ENCODE assay signal across 8 mouse cellular contexts in the genomic region with DNA sequence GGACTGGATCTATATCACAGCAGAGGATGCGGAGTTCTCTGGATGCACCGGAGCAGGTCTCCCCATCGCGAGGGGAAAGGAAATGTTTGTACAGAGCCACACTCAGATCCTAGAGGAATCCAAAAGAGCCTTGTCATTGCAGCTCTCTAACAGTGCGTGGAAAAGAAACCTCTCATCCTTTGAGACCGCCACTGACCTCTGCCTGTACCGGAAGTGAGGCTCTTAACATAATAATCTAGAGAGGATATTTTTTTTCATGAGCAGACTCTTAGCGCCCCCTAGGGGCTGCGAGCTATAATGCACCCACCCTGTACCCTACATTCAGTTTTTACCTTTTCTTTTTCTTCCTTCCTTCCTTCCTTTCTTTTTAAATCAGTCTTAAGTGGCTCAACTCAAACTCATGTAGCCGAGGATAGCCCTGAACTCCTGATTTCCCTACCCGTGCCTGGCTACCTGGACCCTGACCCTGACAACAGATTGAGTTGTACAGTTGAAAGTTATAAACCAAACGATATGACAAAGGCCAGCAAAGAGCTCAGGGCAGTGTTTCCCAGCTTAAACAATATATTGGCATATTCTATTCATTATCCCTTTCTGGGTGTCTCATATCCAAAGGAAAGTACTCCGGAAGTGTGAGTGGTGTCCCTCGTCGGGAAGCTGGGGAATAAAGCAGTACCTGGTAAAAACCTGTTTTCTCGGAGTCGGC. TPM values are rescaled to one million over a fixed set of nuclear protein-coding genes. Genes with fewer than 3 reads are reported as not detected.
DNase-seq lines count a peak whose midpoint lies in the region; ATAC-seq and TF ChIP-seq lines count a peak whose summit lies in the region.

No protein-coding gene starts in this region.

- DNase-seq in ovary, postnatal 10 days (ENCODE audit: low spot score) = peak; percentile 16
- DNase-seq in ovary, adult 18-20 months (ENCODE audit: low spot score) = no peak
- peak; percentile 73 to 78 for DNase-seq in cerebellum, adult 2 months
- peak; percentile 49 to 53 for DNase-seq in gastrocnemius, postnatal 36 days
- peak; percentile 66 for DNase-seq in kidney, adult 2 months

- WGBS in cerebellum, adult 2 months = 42% methylated on average over 17 of the region's 17 CpGs
- WGBS in kidney, adult 2 months = 42% methylated on average over 17 of the region's 17 CpGs
- WGBS in liver, embryonic 15.5 days (ENCODE audit: insufficient replicate concordance) = 52% methylated on average over 17 of the region's 17 CpGs
- 66% methylated on average over 17 of the region's 17 CpGs for WGBS in neural tube, embryonic 13.5 days

- no peaks in the 10 kb centered on the region for H3K27me3 ChIP-seq in cerebellum, adult 2 months (ENCODE audit: control insufficient read depth, insufficient read depth, low read length)
- no peaks in the 10 kb centered on the region for H3K27me3 ChIP-seq in kidney, adult 2 months (replicated peaks; ENCODE audit: control insufficient read depth, insufficient read depth, low read length)
- no peaks in the 10 kb centered on the region for H3K27me3 ChIP-seq in liver, embryonic 15.5 days
- no peaks in the 10 kb centered on the region for H3K27me3 ChIP-seq in neural tube, embryonic 13.5 days

- 0 out of 2 replicates have a peak overlapping the region, but pooled peaks have one; percentile 10 for H3K4me2 ChIP-seq in liver, embryonic 15.5 days
- H3K4me2 ChIP-seq in neural tube, embryonic 13.5 days = peak overlapping the region; percentile 24

- peak overlapping the region; percentile 47 for H3K27ac ChIP-seq in cerebellum, adult 2 months (ENCODE audit: insufficient read depth, low read length)
- H3K27ac ChIP-seq in kidney, adult 2 months (ENCODE audit: insufficient read depth, low read depth, low read length) = peak overlapping the region; percentile 33; the same call in 1 of the 2 replicates
- H3K27ac ChIP-seq in liver, embryonic 15.5 days (replicated peaks) = no peak overlapping the region
- 0 out of 2 replicates have a peak overlapping the region, but pooled peaks have one; percentile 49 for H3K27ac ChIP-seq in neural tube, embryonic 13.5 days (replicated peaks)

- TF ChIP-seq POLR2A in cerebellum, adult 2 months (IDR thresholded peaks at IDR 0.05; ENCODE audit: borderline replicate concordance, insufficient read depth, low read length) = peak; percentile 33; the same call in 1 of the 2 replicates
- TF ChIP-seq POLR2A in kidney, adult 2 months (IDR thresholded peaks at IDR 0.05; ENCODE audit: low read depth, low read length) = no peak

- peak; percentile 80 for TF ChIP-seq CTCF in cerebellum, adult 2 months (IDR thresholded peaks at IDR 0.05; ENCODE audit: borderline replicate concordance, insufficient read depth, low read depth, low read length)
- TF ChIP-seq CTCF in kidney, adult 2 months (conservative IDR thresholded peaks at IDR 0.05; ENCODE audit: insufficient read depth, insufficient read length, low read depth, low read length) = peak; percentile 68

- H3K4me1 ChIP-seq in cerebellum, adult 2 months (ENCODE audit: control insufficient read depth, insufficient read depth, low read length) = peaks cover 2% of the 10 kb centered on the region; the same call in 1 of the 2 replicates
- peaks cover 4% of the 10 kb centered on the region; the same call in 1 of the 2 replicates for H3K4me1 ChIP-seq in kidney, adult 2 months (ENCODE audit: control insufficient read depth, insufficient read depth, low read length)
- H3K4me1 ChIP-seq in liver, embryonic 15.5 days (replicated peaks) = peaks cover 24% of the 10 kb centered on the region
- H3K4me1 ChIP-seq in neural tube, embryonic 13.5 days (replicated peaks) = peaks cover 28% of the 10 kb centered on the region

- no peak overlapping the region for H3K9ac ChIP-seq in liver, embryonic 15.5 days
- H3K9ac ChIP-seq in neural tube, embryonic 13.5 days = no peak overlapping the region

- H3K4me3 ChIP-seq in cerebellum, adult 2 months (replicated peaks; ENCODE audit: insufficient read depth, low read depth, low read length) = peak overlapping the region; percentile 72
- peak overlapping the region; percentile 3; the same call in 1 of the 2 replicates for H3K4me3 ChIP-seq in kidney, adult 2 months (ENCODE audit: insufficient read depth, low read depth, low read length)
- no peak overlapping the region for H3K4me3 ChIP-seq in liver, embryonic 15.5 days (replicated peaks)
- H3K4me3 ChIP-seq in neural tube, embryonic 13.5 days = no peak overlapping the region

- no peak for ATAC-seq in liver, embryonic 15.5 days (ENCODE audit: insufficient read depth)
- ATAC-seq in neural tube, embryonic 13.5 days (ENCODE audit: low read depth) = no peak
- no peak for ATAC-seq in erythroid progenitor cell, adult 5-6 weeks (replicated peaks; ENCODE audit: low FRiP score, poor library complexity, severe bottlenecking)

- no peaks in the 10 kb centered on the region for H3K9me3 ChIP-seq in liver, embryonic 15.5 days (replicated peaks)
- H3K9me3 ChIP-seq in neural tube, embryonic 13.5 days = no peaks in the 10 kb centered on the region

- no peaks in the 10 kb centered on the region for H3K36me3 ChIP-seq in kidney, adult 2 months (ENCODE audit: control insufficient read depth, insufficient read depth, low read length)
- peaks cover 3% of the 10 kb centered on the region; the same call in 1 of the 2 replicates for H3K36me3 ChIP-seq in liver, embryonic 15.5 days (replicated peaks)
- H3K36me3 ChIP-seq in neural tube, embryonic 13.5 days = peaks cover 23% of the 10 kb centered on the region

- intact Hi-C loops in gastrocnemius, postnatal 36 days (cut with DNase I) = loop anchor here (1.0 to 2.0 kb wide), 2 partner anchors 55 to 154 kb away; no protein-coding TSS in a partner anchor

RNA-seq across cellular contexts. Expression of a gene that starts 3.4 kb away (rescaled TPM):
- polyA plus RNA-seq in cerebellum, adult 2 months (2012; rRNA removed) = 11.6 and 12.4 TPM in 2 replicates
- 1 to 10 TPM; 3.0 to 3.5 TPM for total RNA-seq in gastrocnemius, postnatal 36 days (2021)
- polyA plus RNA-seq in kidney, adult 2 months (2012; rRNA removed) = 5.8 and 7.0 TPM in 2 replicates
- polyA plus RNA-seq in liver, embryonic 15.5 days (2015; fragmentation: Nextera tagmentation; extraction: Ambion mirVana) = 5.2 and 5.3 TPM in 2 replicates
- polyA plus RNA-seq in neural tube, embryonic 13.5 days (2015; fragmentation: Nextera tagmentation; extraction: Ambion mirVana) = 19.6 and 21.4 TPM in 2 replicates
- total RNA-seq in erythroid progenitor cell, adult 5-6 weeks (2015; ENCODE audit: low replicate concordance) = 1.3 and 1.4 TPM in 2 replicates
- total RNA-seq in erythroid progenitor cell, adult 5-6 weeks (2017; ENCODE audit: low replicate concordance) = 0.51 and 1.3 TPM in 2 replicates

RNA-seq across cellular contexts. Expression of a gene that starts 13.6 kb away (rescaled TPM):
- 12.3 TPM in 2 replicates for polyA plus RNA-seq in cerebellum, adult 2 months (2012; rRNA removed)
- total RNA-seq in gastrocnemius, postnatal 36 days (2021) = 1 to 10 TPM; 3.6 to 4.0 TPM
- 3.1 and 3.9 TPM in 2 replicates for polyA plus RNA-seq in kidney, adult 2 months (2012; rRNA removed)
- polyA plus RNA-seq in liver, embryonic 15.5 days (2015; fragmentation: Nextera tagmentation; extraction: Ambion mirVana) = 0.92 and 1.3 TPM in 2 replicates
- 14.5 and 18.3 TPM in 2 replicates for polyA plus RNA-seq in neural tube, embryonic 13.5 days (2015; fragmentation: Nextera tagmentation; extraction: Ambion mirVana)
- total RNA-seq in erythroid progenitor cell, adult 5-6 weeks (2015; ENCODE audit: low replicate concordance) = 0.84 TPM in 1 of 2 replicates, not detected in the other
- total RNA-seq in erythroid progenitor cell, adult 5-6 weeks (2017; ENCODE audit: low replicate concordance) = not detected in 2 replicates

RNA-seq across cellular contexts. Expression of a gene that starts 56.8 kb away (rescaled TPM):
- polyA plus RNA-seq in cerebellum, adult 2 months (2012; rRNA removed) = 241 and 263 TPM in 2 replicates
- total RNA-seq in gastrocnemius, postnatal 36 days (2021) = under 1 TPM; 0.05 to 0.26 TPM
- 0.43 and 1.3 TPM in 2 replicates for polyA plus RNA-seq in kidney, adult 2 months (2012; rRNA removed)
- 0.05 and 0.13 TPM in 2 replicates for polyA plus RNA-seq in liver, embryonic 15.5 days (2015; fragmentation: Nextera tagmentation; extraction: Ambion mirVana)
- 22.2 and 23.8 TPM in 2 replicates for polyA plus RNA-seq in neural tube, embryonic 13.5 days (2015; fragmentation: Nextera tagmentation; extraction: Ambion mirVana)
- total RNA-seq in erythroid progenitor cell, adult 5-6 weeks (2015; ENCODE audit: low replicate concordance) = not detected in 2 replicates
- total RNA-seq in erythroid progenitor cell, adult 5-6 weeks (2017; ENCODE audit: low replicate concordance) = 0.38 TPM in 1 of 2 replicates, not detected in the other

Comparison
In these comparisons a context has a peak if more than half of its experiments do, and no peak if none do; other contexts are left out.
1. H3K4me3 ChIP-seq: peak in cerebellum, adult 2 months (single experiment) and kidney, adult 2 months (single experiment); none in liver, embryonic 15.5 days (single experiment) and neural tube, embryonic 13.5 days (single experiment).